Mouse (Mus musculus): ENCODE results near the gene Cyp11a1. TPM values are rescaled to one million over a fixed set of nuclear protein-coding genes. Genes with fewer than 3 reads are reported as not detected.

The Cyp11a1 gene
- polyA plus RNA-seq, 1 experiment from 2014 or later, result 0.74 TPM

- Histone ChIP-seq H3K4me1 (replicated peaks; ENCODE audit: control insufficient read depth, insufficient read depth, low read length) (no peaks in the 10 kb centered on the region), H3K27me3 (ENCODE audit: control insufficient read depth, insufficient read depth, low read depth, low read length) (peaks cover 3% of the 10 kb centered on the region; the same call in 1 of the 2 replicates), H3K4me3 (ENCODE audit: low read length) (no peak overlapping the region), H3K36me3 (ENCODE audit: control insufficient read depth, insufficient read depth, low read length) (no peaks in the 10 kb centered on the region), H3K9ac (ENCODE audit: low read length) (no peak overlapping the region), H3K9me3 (ENCODE audit: control insufficient read depth, low read length) (no peaks in the 10 kb centered on the region), H3K4me2 (ENCODE audit: low read depth, low read length) (no peak overlapping the region), H3K27ac (ENCODE audit: low read length) (no peak overlapping the region)
- no peak for ATAC-seq (ENCODE audit: low read depth)
- 36% methylated on average over 4 of the region's 4 CpGs for WGBS
These were observed 39.4 kb downstream of the Cyp11a1 start for GRCm38 (mm10) chr9:58045646-58046045.

GRCm38 (mm10) chr9:58047061-58047460 lies 40.9 kb downstream of the Cyp11a1 start:
- no peak overlapping the region for H3K4me3 ChIP-seq (ENCODE audit: low read length)
- no peaks in the 10 kb centered on the region for H3K36me3 ChIP-seq (ENCODE audit: control insufficient read depth, insufficient read depth, low read length)
- 52% methylated on average over 10 of the region's 10 CpGs for WGBS
- H3K9ac ChIP-seq (ENCODE audit: low read length), result no peak overlapping the region
- H3K9me3 ChIP-seq (ENCODE audit: control insufficient read depth, low read length), result no peaks in the 10 kb centered on the region
- H3K4me2 ChIP-seq (ENCODE audit: low read depth, low read length), result no peak overlapping the region
- ATAC-seq (ENCODE audit: low read depth), result peak; percentile 51; the same call in 1 of the 2 replicates
- H3K4me1 ChIP-seq (replicated peaks; ENCODE audit: control insufficient read depth, insufficient read depth, low read length), result no peaks in the 10 kb centered on the region
- no peak overlapping the region for H3K27ac ChIP-seq (ENCODE audit: low read length)
- H3K27me3 ChIP-seq (ENCODE audit: control insufficient read depth, insufficient read depth, low read depth, low read length), result peaks cover 3% of the 10 kb centered on the region; the same call in 1 of the 2 replicates

GRCm38 (mm10) chr9:58048621-58049020 lies 42.4 kb downstream of the Cyp11a1 start:
- no peak for ATAC-seq (ENCODE audit: low read depth)
- Histone ChIP-seq H3K27ac (ENCODE audit: low read length) (no peak overlapping the region), H3K36me3 (ENCODE audit: control insufficient read depth, insufficient read depth, low read length) (no peaks in the 10 kb centered on the region), H3K4me2 (ENCODE audit: low read depth, low read length) (no peak overlapping the region), H3K4me3 (ENCODE audit: low read length) (no peak overlapping the region), H3K9ac (ENCODE audit: low read length) (no peak overlapping the region), H3K4me1 (replicated peaks; ENCODE audit: control insufficient read depth, insufficient read depth, low read length) (no peaks in the 10 kb centered on the region), H3K9me3 (ENCODE audit: control insufficient read depth, low read length) (no peaks in the 10 kb centered on the region), H3K27me3 (ENCODE audit: control insufficient read depth, insufficient read depth, low read depth, low read length) (peaks cover 3% of the 10 kb centered on the region; the same call in 1 of the 2 replicates)
- 14% methylated on average over 6 of the region's 6 CpGs for WGBS

GRCm38 (mm10) chr9:58049186-58049585 lies 43.0 kb downstream of the Cyp11a1 start:
- Histone ChIP-seq H3K27ac (ENCODE audit: low read length) (no peak overlapping the region), H3K36me3 (ENCODE audit: control insufficient read depth, insufficient read depth, low read length) (no peaks in the 10 kb centered on the region), H3K9me3 (ENCODE audit: control insufficient read depth, low read length) (no peaks in the 10 kb centered on the region), H3K4me3 (ENCODE audit: low read length) (no peak overlapping the region), H3K27me3 (ENCODE audit: control insufficient read depth, insufficient read depth, low read depth, low read length) (peaks cover 3% of the 10 kb centered on the region; the same call in 1 of the 2 replicates), H3K4me1 (replicated peaks; ENCODE audit: control insufficient read depth, insufficient read depth, low read length) (no peaks in the 10 kb centered on the region), H3K9ac (ENCODE audit: low read length) (no peak overlapping the region), H3K4me2 (ENCODE audit: low read depth, low read length) (no peak overlapping the region)
- ATAC-seq (ENCODE audit: low read depth), result no peak
- WGBS, result 62% methylated on average over 6 of the region's 6 CpGs

- Histone ChIP-seq H3K4me1 (replicated peaks; ENCODE audit: control insufficient read depth, insufficient read depth, low read length) (no peaks in the 10 kb centered on the region), H3K27me3 (ENCODE audit: control insufficient read depth, insufficient read depth, low read depth, low read length) (peaks cover 3% of the 10 kb centered on the region; the same call in 1 of the 2 replicates), H3K4me2 (ENCODE audit: low read depth, low read length) (no peak overlapping the region), H3K27ac (ENCODE audit: low read length) (no peak overlapping the region), H3K4me3 (ENCODE audit: low read length) (no peak overlapping the region), H3K9ac (ENCODE audit: low read length) (no peak overlapping the region), H3K9me3 (ENCODE audit: control insufficient read depth, low read length) (no peaks in the 10 kb centered on the region), H3K36me3 (ENCODE audit: control insufficient read depth, insufficient read depth, low read length) (no peaks in the 10 kb centered on the region)
- 63% methylated on average over 7 of the region's 7 CpGs for WGBS
- no peak for ATAC-seq (ENCODE audit: low read depth)
These were observed 43.6 kb downstream of the Cyp11a1 start for GRCm38 (mm10) chr9:58049861-58050260.

- Histone ChIP-seq H3K27me3 (ENCODE audit: control insufficient read depth, insufficient read depth, low read depth, low read length) (peaks cover 3% of the 10 kb centered on the region; the same call in 1 of the 2 replicates), H3K4me2 (ENCODE audit: low read depth, low read length) (no peak overlapping the region), H3K4me3 (ENCODE audit: low read length) (no peak overlapping the region), H3K9ac (ENCODE audit: low read length) (no peak overlapping the region), H3K27ac (ENCODE audit: low read length) (no peak overlapping the region), H3K9me3 (ENCODE audit: control insufficient read depth, low read length) (no peaks in the 10 kb centered on the region), H3K36me3 (ENCODE audit: control insufficient read depth, insufficient read depth, low read length) (no peaks in the 10 kb centered on the region), H3K4me1 (replicated peaks; ENCODE audit: control insufficient read depth, insufficient read depth, low read length) (no peaks in the 10 kb centered on the region)
- ATAC-seq (ENCODE audit: low read depth), result no peak
- 20% methylated on average over 5 of the region's 5 CpGs for WGBS
These were observed 45.7 kb downstream of the Cyp11a1 start for GRCm38 (mm10) chr9:58051937-58052336.

- no peak; the same call in 1 of the 2 replicates for ATAC-seq (ENCODE audit: low read depth)
These were observed 46.9 kb downstream of the Cyp11a1 start for GRCm38 (mm10) chr9:58053102-58053501.

GRCm38 (mm10) chr9:58053544-58053943 lies 47.3 kb downstream of the Cyp11a1 start:
- Histone ChIP-seq H3K4me2 (ENCODE audit: low read depth, low read length) (no peak overlapping the region), H3K4me1 (replicated peaks; ENCODE audit: control insufficient read depth, insufficient read depth, low read length) (no peaks in the 10 kb centered on the region), H3K36me3 (ENCODE audit: control insufficient read depth, insufficient read depth, low read length) (no peaks in the 10 kb centered on the region), H3K9me3 (ENCODE audit: control insufficient read depth, low read length) (no peaks in the 10 kb centered on the region), H3K9ac (ENCODE audit: low read length) (no peak overlapping the region), H3K27ac (ENCODE audit: low read length) (no peak overlapping the region), H3K27me3 (ENCODE audit: control insufficient read depth, insufficient read depth, low read depth, low read length) (peaks cover 3% of the 10 kb centered on the region; the same call in 1 of the 2 replicates), H3K4me3 (ENCODE audit: low read length) (no peak overlapping the region)
- ATAC-seq (ENCODE audit: low read depth), result no peak
- 50% methylated on average over 3 of the region's 3 CpGs for WGBS

More at GRCm38 (mm10) chr9:58053102-58053501, 46.9 kb downstream of the Cyp11a1 start:
- Histone ChIP-seq H3K36me3 (ENCODE audit: control insufficient read depth, insufficient read depth, low read length) (no peaks in the 10 kb centered on the region), H3K4me3 (ENCODE audit: low read length) (no peak overlapping the region), H3K27ac (ENCODE audit: low read length) (no peak overlapping the region), H3K9ac (ENCODE audit: low read length) (no peak overlapping the region), H3K9me3 (ENCODE audit: control insufficient read depth, low read length) (no peaks in the 10 kb centered on the region), H3K4me2 (ENCODE audit: low read depth, low read length) (no peak overlapping the region), H3K4me1 (replicated peaks; ENCODE audit: control insufficient read depth, insufficient read depth, low read length) (no peaks in the 10 kb centered on the region), H3K27me3 (ENCODE audit: control insufficient read depth, insufficient read depth, low read depth, low read length) (peaks cover 3% of the 10 kb centered on the region; the same call in 1 of the 2 replicates)
- WGBS, result 17% methylated on average over 3 of the region's 3 CpGs

GRCm38 (mm10) chr9:58054032-58054431 lies 47.8 kb downstream of the Cyp11a1 start:
- Histone ChIP-seq H3K36me3 (ENCODE audit: control insufficient read depth, insufficient read depth, low read length) (no peaks in the 10 kb centered on the region), H3K27ac (ENCODE audit: low read length) (no peak overlapping the region), H3K27me3 (ENCODE audit: control insufficient read depth, insufficient read depth, low read depth, low read length) (peaks cover 3% of the 10 kb centered on the region; the same call in 1 of the 2 replicates), H3K4me1 (replicated peaks; ENCODE audit: control insufficient read depth, insufficient read depth, low read length) (no peaks in the 10 kb centered on the region), H3K9me3 (ENCODE audit: control insufficient read depth, low read length) (no peaks in the 10 kb centered on the region), H3K4me2 (ENCODE audit: low read depth, low read length) (no peak overlapping the region), H3K9ac (ENCODE audit: low read length) (no peak overlapping the region), H3K4me3 (ENCODE audit: low read length) (no peak overlapping the region)
- WGBS, result 79% methylated on average over 1 of the region's 1 CpGs
- ATAC-seq (ENCODE audit: low read depth), result no peak

- H3K4me2 ChIP-seq (ENCODE audit: low read depth, low read length), result no peak overlapping the region
- no peaks in the 10 kb centered on the region for H3K9me3 ChIP-seq (ENCODE audit: control insufficient read depth, low read length)
- no peak overlapping the region for H3K4me3 ChIP-seq (ENCODE audit: low read length)
- 71% methylated on average over 5 of the region's 5 CpGs for WGBS
- H3K4me1 ChIP-seq (replicated peaks; ENCODE audit: control insufficient read depth, insufficient read depth, low read length), result no peaks in the 10 kb centered on the region
- no peak for ATAC-seq (ENCODE audit: low read depth)
- H3K36me3 ChIP-seq (ENCODE audit: control insufficient read depth, insufficient read depth, low read length), result no peaks in the 10 kb centered on the region
- no peaks in the 10 kb centered on the region for H3K27me3 ChIP-seq (ENCODE audit: control insufficient read depth, insufficient read depth, low read depth, low read length)
- no peak overlapping the region for H3K9ac ChIP-seq (ENCODE audit: low read length)
- H3K27ac ChIP-seq (ENCODE audit: low read length), result no peak overlapping the region
These were observed 49.5 kb downstream of the Cyp11a1 start for GRCm38 (mm10) chr9:58055666-58056065.

Measured in lung, embryonic 16.5 days (tissue).